ENCODE assay signal across 31 mouse cellular contexts in the genomic region with DNA sequence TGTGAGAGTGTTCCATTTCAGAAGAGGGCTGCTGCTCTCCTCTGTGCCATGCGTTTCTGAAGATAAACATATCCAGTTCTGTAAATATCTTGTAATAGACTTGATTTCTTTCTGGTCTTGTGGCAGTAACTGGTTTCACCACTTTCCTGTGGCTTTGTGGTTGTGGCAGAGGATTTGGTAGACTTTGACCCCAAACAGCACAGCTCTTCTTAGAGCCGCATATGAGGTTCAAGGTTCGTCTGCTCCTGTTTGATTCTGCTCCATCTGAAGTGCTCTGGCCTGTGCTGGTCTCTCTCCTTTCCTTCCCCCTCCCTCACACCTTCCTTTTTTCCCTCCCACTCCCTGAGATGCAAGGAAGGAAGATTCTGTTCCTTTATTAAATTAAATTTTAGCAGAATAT.
DNase-seq lines count a peak whose midpoint lies in the region; ATAC-seq and TF ChIP-seq lines count a peak whose summit lies in the region.
"Had no signal": no experiment of that assay in that cellular context is flagged by ENCODE, and none has a peak within 500 bp of the region (broad histone marks: within the 10 kb centered on the region; RNA-seq: fewer than 3 reads in every experiment).

No protein-coding gene starts in this region.

- peak overlapping the region; percentile 1; the same call in 1 of the 2 replicates for H3K27ac ChIP-seq in intestine, postnatal 0 days (ENCODE audit: low read depth, low read length)
- no peak overlapping the region for H3K27ac ChIP-seq in midbrain, postnatal 0 days (ENCODE audit: low read depth, low read length)
- H3K27ac ChIP-seq: embryonic facial prominence, embryonic 13.5 days; forebrain, embryonic 10.5 days; forebrain, embryonic 15.5 days; heart, adult 2 months; hindbrain, embryonic 13.5 days; limb, embryonic 10.5 days; limb, embryonic 15.5 days; liver, embryonic 15.5 days; neural tube, embryonic 12.5 days had no signal

- no peak for TF ChIP-seq CTCF in intestine, postnatal 0 days (IDR thresholded peaks at IDR 0.05; ENCODE audit: low read depth)
- no peak for TF ChIP-seq CTCF in midbrain, postnatal 0 days (IDR thresholded peaks at IDR 0.05)

- DNase-seq in kidney, adult 11 months = peak; percentile 13
- DNase-seq in kidney, postnatal 14 days = no peak
- DNase-seq in kidney, postnatal 36 days = peak; percentile 11 to 49
- DNase-seq in kidney, postnatal 4 days = no peak
- peak; percentile 37 for DNase-seq in yolk sac, embryonic 10.5 days (ENCODE audit: low spot score)
- no peak for DNase-seq in midbrain, postnatal 0 days (ENCODE audit: low spot score)
- no peak for DNase-seq in right cerebral cortex, postnatal 4 days
- DNase-seq: adrenal gland, postnatal 10 days; cerebellum, adult 8-10 months; gastrocnemius, postnatal 36 days; heart, adult 2 months; heart, postnatal 4 days; lung, embryonic 14.5 days; lung, postnatal 14 days; thymus, adult 2 months; thymus, postnatal 4 days had no signal

- H3K27me3 ChIP-seq in intestine, postnatal 0 days (replicated peaks; ENCODE audit: control insufficient read depth, insufficient read depth, low read length) = no peaks in the 10 kb centered on the region
- no peaks in the 10 kb centered on the region for H3K27me3 ChIP-seq in midbrain, postnatal 0 days (ENCODE audit: insufficient read depth, low read length)
- H3K27me3 ChIP-seq: embryonic facial prominence, embryonic 13.5 days; forebrain, embryonic 15.5 days; hindbrain, embryonic 13.5 days; liver, embryonic 15.5 days; neural tube, embryonic 12.5 days; Patski had no signal

- H3K4me2 ChIP-seq in intestine, postnatal 0 days (replicated peaks; ENCODE audit: low read depth) = no peak overlapping the region
- no peak overlapping the region for H3K4me2 ChIP-seq in midbrain, postnatal 0 days (ENCODE audit: low read depth, low read length, poor library complexity, severe bottlenecking)
- H3K4me2 ChIP-seq: embryonic facial prominence, embryonic 13.5 days; forebrain, embryonic 15.5 days; heart, embryonic 12.5 days; hindbrain, embryonic 13.5 days; limb, embryonic 15.5 days; liver, embryonic 15.5 days; lung, embryonic 14.5 days; midbrain, embryonic 11.5 days; neural tube, embryonic 12.5 days had no signal

- H3K9me3 ChIP-seq in intestine, postnatal 0 days (ENCODE audit: control insufficient read depth) = no peaks in the 10 kb centered on the region
- H3K9me3 ChIP-seq in midbrain, postnatal 0 days (ENCODE audit: low read length) = no peaks in the 10 kb centered on the region
- H3K9me3 ChIP-seq: embryonic facial prominence, embryonic 13.5 days; forebrain, embryonic 10.5 days; forebrain, embryonic 15.5 days; G1E; heart, embryonic 12.5 days; hindbrain, embryonic 13.5 days; limb, embryonic 10.5 days; limb, embryonic 15.5 days; liver, embryonic 15.5 days; neural tube, embryonic 12.5 days had no signal

- H3K4me1 ChIP-seq in intestine, postnatal 0 days (replicated peaks; ENCODE audit: control insufficient read depth, insufficient read depth, low read length) = no peaks in the 10 kb centered on the region
- no peaks in the 10 kb centered on the region for H3K4me1 ChIP-seq in midbrain, postnatal 0 days (ENCODE audit: insufficient read depth, low read length)
- H3K4me1 ChIP-seq: forebrain, embryonic 15.5 days; heart, embryonic 12.5 days; hindbrain, embryonic 13.5 days; limb, embryonic 10.5 days; limb, embryonic 15.5 days; liver, embryonic 15.5 days; neural tube, embryonic 12.5 days had no signal

- 31% methylated on average over 3 of the region's 3 CpGs for WGBS in intestine, postnatal 0 days
- 88% methylated on average over 3 of the region's 3 CpGs for WGBS in midbrain, postnatal 0 days

- no peak overlapping the region for H3K4me3 ChIP-seq in intestine, postnatal 0 days (ENCODE audit: low read depth, low read length)
- H3K4me3 ChIP-seq in midbrain, postnatal 0 days (ENCODE audit: low read depth, low read length) = no peak overlapping the region
- H3K4me3 ChIP-seq: embryonic facial prominence, embryonic 13.5 days; forebrain, embryonic 10.5 days; forebrain, embryonic 15.5 days; heart, adult 2 months; heart, embryonic 12.5 days; hindbrain, embryonic 13.5 days; limb, embryonic 10.5 days; limb, embryonic 15.5 days; liver, embryonic 15.5 days; myocyte; neural tube, embryonic 12.5 days had no signal

- H3K9ac ChIP-seq in intestine, postnatal 0 days (ENCODE audit: low read depth, low read length) = no peak overlapping the region
- H3K9ac ChIP-seq in midbrain, postnatal 0 days (replicated peaks; ENCODE audit: low read length, poor library complexity, severe bottlenecking) = no peak overlapping the region
- H3K9ac ChIP-seq: embryonic facial prominence, embryonic 13.5 days; forebrain, embryonic 15.5 days; heart, embryonic 12.5 days; hindbrain, embryonic 13.5 days; limb, embryonic 15.5 days; liver, embryonic 15.5 days; lung, embryonic 14.5 days; neural tube, embryonic 12.5 days had no signal

- ATAC-seq in intestine, postnatal 0 days = peak; percentile 85
- ATAC-seq in midbrain, postnatal 0 days (ENCODE audit: low FRiP score) = no peak
- ATAC-seq: forebrain, embryonic 15.5 days; midbrain, embryonic 16.5 days; Patski had no signal

- H3K36me3 ChIP-seq in intestine, postnatal 0 days (ENCODE audit: control insufficient read depth, insufficient read depth) = no peaks in the 10 kb centered on the region
- H3K36me3 ChIP-seq in midbrain, postnatal 0 days (ENCODE audit: insufficient read depth, low read length) = no peaks in the 10 kb centered on the region
- H3K36me3 ChIP-seq: embryonic facial prominence, embryonic 13.5 days; forebrain, embryonic 10.5 days; forebrain, embryonic 15.5 days; G1E; heart, embryonic 12.5 days; hindbrain, embryonic 13.5 days; limb, embryonic 10.5 days; limb, embryonic 15.5 days; liver, embryonic 15.5 days; neural tube, embryonic 12.5 days had no signal

Comparison
In these comparisons a context has a peak if more than half of its experiments do, and no peak if none do; other contexts are left out.
1. DNase-seq: peak in kidney, adult 11 months (single experiment), kidney, postnatal 36 days (2 of 2) and yolk sac, embryonic 10.5 days (single experiment); none in kidney, postnatal 14 days (single experiment), kidney, postnatal 4 days (0 of 2), midbrain, postnatal 0 days (single experiment) and right cerebral cortex, postnatal 4 days (single experiment).